ENCODE assay signal across 11 mouse cellular contexts in genomic region chr1:90207739-90208502, GRCm38 (mm10). TPM values are rescaled to one million over a fixed set of nuclear protein-coding genes. Genes with fewer than 3 reads are reported as not detected.
DNase-seq lines count a peak whose midpoint lies in the region; ATAC-seq and TF ChIP-seq lines count a peak whose summit lies in the region.
"Had no signal": no experiment of that assay in that cellular context is flagged by ENCODE, and none has a peak within 500 bp of the region (broad histone marks: within the 10 kb centered on the region; RNA-seq: fewer than 3 reads in every experiment).

No protein-coding gene starts in this region.

- no peaks in the 10 kb centered on the region for H3K4me1 ChIP-seq in erythroblast, embryonic 14.5 days (ENCODE audit: control insufficient read depth)
- H3K4me1 ChIP-seq in forebrain, embryonic 12.5 days: peaks cover 84% of the 10 kb centered on the region
- peaks cover 33% of the 10 kb centered on the region for H3K4me1 ChIP-seq in hindbrain, postnatal 0 days (ENCODE audit: insufficient read depth, low read length)
- peaks cover 58% of the 10 kb centered on the region for H3K4me1 ChIP-seq in midbrain, embryonic 15.5 days

- H3K4me3 ChIP-seq in erythroblast, embryonic 14.5 days (replicated peaks): peak overlapping the region; percentile 21
- H3K4me3 ChIP-seq in forebrain, embryonic 12.5 days (replicated peaks): peak overlapping the region; percentile 49
- no peak overlapping the region for H3K4me3 ChIP-seq in hindbrain, postnatal 0 days (ENCODE audit: low read length)
- no peak overlapping the region for H3K4me3 ChIP-seq in midbrain, embryonic 15.5 days

- H3K4me2 ChIP-seq in forebrain, embryonic 12.5 days: peak overlapping the region; percentile 65
- H3K4me2 ChIP-seq in hindbrain, postnatal 0 days (ENCODE audit: low read depth, low read length): peak overlapping the region; percentile 56
- H3K4me2 ChIP-seq in midbrain, embryonic 15.5 days: peak overlapping the region; percentile 58

- H3K27me3 ChIP-seq in erythroblast, embryonic 14.5 days (ENCODE audit: control insufficient read depth): peaks cover 50% of the 10 kb centered on the region
- H3K27me3 ChIP-seq in forebrain, embryonic 12.5 days: peaks cover 2% of the 10 kb centered on the region
- H3K27me3 ChIP-seq in hindbrain, postnatal 0 days (ENCODE audit: insufficient read depth, low read length): no peaks in the 10 kb centered on the region
- H3K27me3 ChIP-seq in midbrain, embryonic 15.5 days (replicated peaks): peaks cover under 1% of the 10 kb centered on the region; the same call in 1 of the 2 replicates

- ATAC-seq in erythroblast, adult 5-6 weeks (replicated peaks; ENCODE audit: low FRiP score, poor library complexity, severe bottlenecking): no peak
- no peak for ATAC-seq in forebrain, embryonic 12.5 days (ENCODE audit: low FRiP score)
- ATAC-seq in hindbrain, postnatal 0 days: no peak
- ATAC-seq in midbrain, embryonic 15.5 days (replicated peaks): no peak
- ATAC-seq in megakaryocyte progenitor cell, adult 5-6 weeks (replicated peaks; ENCODE audit: poor library complexity): no peak

- H3K9me3 ChIP-seq in erythroblast, embryonic 14.5 days (ENCODE audit: control insufficient read depth, low read length): no peaks in the 10 kb centered on the region
- no peaks in the 10 kb centered on the region for H3K9me3 ChIP-seq in forebrain, embryonic 12.5 days
- no peaks in the 10 kb centered on the region for H3K9me3 ChIP-seq in hindbrain, postnatal 0 days (ENCODE audit: low read length)
- H3K9me3 ChIP-seq in midbrain, embryonic 15.5 days: no peaks in the 10 kb centered on the region

- 59% methylated on average over 6 of the region's 6 CpGs for WGBS in forebrain, embryonic 12.5 days
- 54% methylated on average over 6 of the region's 6 CpGs for WGBS in hindbrain, postnatal 0 days
- WGBS in midbrain, embryonic 15.5 days: 52% methylated on average over 6 of the region's 6 CpGs

- DNase-seq in hindbrain, postnatal 0 days (ENCODE audit: low spot score): no peak
- DNase-seq in c-Kit-positive CD71-positive TER-119-positive erythroid progenitor cells, embryonic 14.5 days (ENCODE audit: low spot score): no peak
- DNase-seq in right cerebral cortex, postnatal 14 days: no peak
- DNase-seq: adrenal gland, adult 2 months; lung, postnatal 36 days had no signal

- H3K36me3 ChIP-seq in erythroblast, embryonic 14.5 days (ENCODE audit: control insufficient read depth): no peaks in the 10 kb centered on the region
- H3K36me3 ChIP-seq in forebrain, embryonic 12.5 days (replicated peaks): peaks cover 19% of the 10 kb centered on the region
- no peaks in the 10 kb centered on the region for H3K36me3 ChIP-seq in hindbrain, postnatal 0 days (ENCODE audit: insufficient read depth, low read length)
- no peaks in the 10 kb centered on the region for H3K36me3 ChIP-seq in midbrain, embryonic 15.5 days (replicated peaks)

- no peak for TF ChIP-seq CTCF in hindbrain, postnatal 0 days (IDR thresholded peaks at IDR 0.05; ENCODE audit: low read depth)

- H3K9ac ChIP-seq in forebrain, embryonic 12.5 days: peak overlapping the region; percentile 41
- no peak overlapping the region for H3K9ac ChIP-seq in hindbrain, postnatal 0 days (replicated peaks; ENCODE audit: low read length)
- H3K9ac ChIP-seq in midbrain, embryonic 15.5 days: no peak overlapping the region

- H3K27ac ChIP-seq in forebrain, embryonic 12.5 days: peak overlapping the region; percentile 83
- H3K27ac ChIP-seq in hindbrain, postnatal 0 days: no peak overlapping the region
- peak overlapping the region; percentile 60; the same call in 1 of the 2 replicates for H3K27ac ChIP-seq in midbrain, embryonic 15.5 days

RNA-seq across cellular contexts. Expression of gene Ackr3, which starts 4.1 kb away (rescaled TPM):
- polyA plus RNA-seq in erythroblast, embryonic 14.5 days (2012): not detected in 2 replicates
- 1.7 and 2.1 TPM in 2 replicates for total RNA-seq in erythroblast, adult 5-6 weeks (2015; ENCODE audit: low replicate concordance)
- total RNA-seq in erythroblast, adult 5-6 weeks (2017; ENCODE audit: low replicate concordance): 1.1 and 1.5 TPM in 2 replicates
- 25.5 and 28.7 TPM in 2 replicates for polyA plus RNA-seq in forebrain, embryonic 12.5 days (2016; fragmentation: Nextera tagmentation; extraction: Ambion mirVana)
- 7.2 and 13.1 TPM in 2 replicates for total RNA-seq in hindbrain, postnatal 0 days (2014; rRNA removed)
- 7.4 and 7.8 TPM in 2 replicates for polyA plus RNA-seq in hindbrain, postnatal 0 days (2015; fragmentation: Nextera tagmentation; extraction: Ambion mirVana)
- 11.3 and 11.4 TPM in 2 replicates for polyA plus RNA-seq in midbrain, embryonic 15.5 days (2015; fragmentation: Nextera tagmentation; extraction: Ambion mirVana)
- not detected in 2 replicates for total RNA-seq in megakaryocyte progenitor cell, adult 5-6 weeks (2015)
- not detected in 2 replicates for total RNA-seq in megakaryocyte progenitor cell, adult 5-6 weeks (2017)

RNA-seq across cellular contexts. Expression of gene Iqca, which starts 54.7 kb away (rescaled TPM):
- not detected in 2 replicates for polyA plus RNA-seq in erythroblast, embryonic 14.5 days (2012)
- total RNA-seq in erythroblast, adult 5-6 weeks (2015; ENCODE audit: low replicate concordance): not detected in 2 replicates
- not detected in 2 replicates for total RNA-seq in erythroblast, adult 5-6 weeks (2017; ENCODE audit: low replicate concordance)
- 0.56 TPM in 1 of 2 replicates, not detected in the other for polyA plus RNA-seq in forebrain, embryonic 12.5 days (2016; fragmentation: Nextera tagmentation; extraction: Ambion mirVana)
- 0.58 and 1.8 TPM in 2 replicates for total RNA-seq in hindbrain, postnatal 0 days (2014; rRNA removed)
- 0.71 and 1.2 TPM in 2 replicates for polyA plus RNA-seq in hindbrain, postnatal 0 days (2015; fragmentation: Nextera tagmentation; extraction: Ambion mirVana)
- polyA plus RNA-seq in midbrain, embryonic 15.5 days (2015; fragmentation: Nextera tagmentation; extraction: Ambion mirVana): 0.95 and 1.2 TPM in 2 replicates
- not detected in 2 replicates for total RNA-seq in megakaryocyte progenitor cell, adult 5-6 weeks (2015)
- total RNA-seq in megakaryocyte progenitor cell, adult 5-6 weeks (2017): not detected in 2 replicates
- total RNA-seq: adrenal gland, adult 2 months; gastrocnemius, adult 8-10 months had no signal
- polyA plus RNA-seq: adrenal gland, adult 2 months had no signal

Comparison
In these comparisons a context has a peak if more than half of its experiments do, and no peak if none do; other contexts are left out.
1. H3K4me3 ChIP-seq: peak in erythroblast, embryonic 14.5 days (single experiment) and forebrain, embryonic 12.5 days (single experiment); none in hindbrain, postnatal 0 days (single experiment) and midbrain, embryonic 15.5 days (single experiment).
2. Peak in every context shown above with its lines, with median percentiles within 50 percentile points of each other: H3K4me2 ChIP-seq.